24 mouse cellular contexts compared by ENCODE assay signal in genomic region chr8:91474731-91475279, GRCm38 (mm10).
DNase-seq lines count a peak whose midpoint lies in the region; ATAC-seq lines count a peak whose summit lies in the region.
"Had no signal": no experiment of that assay in that cellular context is flagged by ENCODE, and none has a peak within 500 bp of the region (broad histone marks: within the 10 kb centered on the region; RNA-seq: fewer than 3 reads in every experiment).

No protein-coding gene starts in this region.

- H3K36me3 ChIP-seq in midbrain, embryonic 11.5 days (ENCODE audit: control insufficient read depth, insufficient read depth, low read length): 0 out of 2 replicates have a peak, but pooled peaks cover 3% of the 10 kb centered on the region
- H3K36me3 ChIP-seq in midbrain, embryonic 14.5 days (ENCODE audit: control insufficient read depth, insufficient read depth, low read length): peaks cover 16% of the 10 kb centered on the region; the same call in 1 of the 2 replicates

- no peaks in the 10 kb centered on the region for H3K27me3 ChIP-seq in midbrain, embryonic 11.5 days (ENCODE audit: control insufficient read depth, insufficient read depth, low read length)
- H3K27me3 ChIP-seq in midbrain, embryonic 14.5 days (ENCODE audit: control insufficient read depth, insufficient read depth, low read length): no peaks in the 10 kb centered on the region
- H3K27me3 ChIP-seq: forebrain, embryonic 15.5 days; hindbrain, embryonic 13.5 days; kidney, embryonic 15.5 days; limb, embryonic 13.5 days; liver, embryonic 15.5 days; neural tube, embryonic 13.5 days had no signal

- H3K9me3 ChIP-seq in midbrain, embryonic 11.5 days (ENCODE audit: control insufficient read depth, low read length): no peaks in the 10 kb centered on the region
- no peaks in the 10 kb centered on the region for H3K9me3 ChIP-seq in midbrain, embryonic 14.5 days (ENCODE audit: control insufficient read depth, low read length)
- H3K9me3 ChIP-seq: embryonic facial prominence, embryonic 10.5 days; forebrain, embryonic 15.5 days; hindbrain, embryonic 13.5 days; kidney, embryonic 15.5 days; limb, embryonic 13.5 days; liver, embryonic 15.5 days; neural tube, embryonic 13.5 days had no signal

- no peak for ATAC-seq in midbrain, embryonic 11.5 days (ENCODE audit: low FRiP score)
- ATAC-seq in midbrain, embryonic 14.5 days (ENCODE audit: low FRiP score, low TSS enrichment): no peak
- ATAC-seq: forebrain, embryonic 15.5 days; midbrain, embryonic 16.5 days had no signal

- no peaks in the 10 kb centered on the region for H3K4me1 ChIP-seq in midbrain, embryonic 11.5 days (ENCODE audit: control insufficient read depth, insufficient read depth, low read length)
- H3K4me1 ChIP-seq in midbrain, embryonic 14.5 days (ENCODE audit: control insufficient read depth, insufficient read depth, low read length): no peaks in the 10 kb centered on the region
- H3K4me1 ChIP-seq: embryonic facial prominence, embryonic 10.5 days; forebrain, embryonic 15.5 days; hindbrain, embryonic 13.5 days; kidney, embryonic 15.5 days; liver, embryonic 15.5 days; neural tube, embryonic 13.5 days had no signal

- WGBS in midbrain, embryonic 11.5 days: 86% methylated on average over 6 of the region's 6 CpGs
- WGBS in midbrain, embryonic 14.5 days: 93% methylated on average over 6 of the region's 6 CpGs

- intact Hi-C loops in heart, postnatal 36 days (cut with DNase I): no loop called here

- H3K4me2 ChIP-seq in midbrain, embryonic 11.5 days: no peak overlapping the region
- no peak overlapping the region for H3K4me2 ChIP-seq in midbrain, embryonic 14.5 days (ENCODE audit: low read length)
- H3K4me2 ChIP-seq: forebrain, embryonic 15.5 days; hindbrain, embryonic 13.5 days; kidney, embryonic 15.5 days; limb, embryonic 13.5 days; liver, embryonic 15.5 days; neural tube, embryonic 13.5 days had no signal

- H3K27ac ChIP-seq in midbrain, embryonic 11.5 days (ENCODE audit: low read depth, low read length): no peak overlapping the region
- no peak overlapping the region for H3K27ac ChIP-seq in midbrain, embryonic 14.5 days (replicated peaks; ENCODE audit: low read depth, low read length)
- H3K27ac ChIP-seq: embryonic facial prominence, embryonic 10.5 days; forebrain, embryonic 15.5 days; hindbrain, embryonic 13.5 days; kidney, embryonic 15.5 days; limb, embryonic 13.5 days; liver, embryonic 15.5 days; neural tube, embryonic 13.5 days had no signal

- H3K4me3 ChIP-seq in midbrain, embryonic 11.5 days (ENCODE audit: low read depth, low read length): no peak overlapping the region
- H3K4me3 ChIP-seq in midbrain, embryonic 14.5 days (replicated peaks; ENCODE audit: low read depth, low read length): no peak overlapping the region
- H3K4me3 ChIP-seq: embryonic facial prominence, embryonic 10.5 days; forebrain, embryonic 15.5 days; hindbrain, embryonic 13.5 days; kidney, embryonic 15.5 days; limb, embryonic 13.5 days; liver, embryonic 15.5 days; myocyte; neural tube, embryonic 13.5 days had no signal

- H3K9ac ChIP-seq in midbrain, embryonic 11.5 days (ENCODE audit: low read length): no peak overlapping the region
- no peak overlapping the region for H3K9ac ChIP-seq in midbrain, embryonic 14.5 days (replicated peaks; ENCODE audit: low read length)
- H3K9ac ChIP-seq: forebrain, embryonic 15.5 days; hindbrain, embryonic 13.5 days; kidney, embryonic 15.5 days; limb, embryonic 13.5 days; liver, embryonic 15.5 days; neural tube, embryonic 13.5 days had no signal

- peak; percentile 85 for DNase-seq in heart, adult 11 months
- DNase-seq in heart, postnatal 36 days: no peak
- DNase-seq in layer of hippocampus, adult 11-12 months (ENCODE audit: low spot score): peak; percentile 17
- DNase-seq in layer of hippocampus, postnatal 25 days (ENCODE audit: extremely low spot score in 1 of 2, low spot score in 1 of 2): no peak
- peak; percentile 60 for DNase-seq in midbrain, embryonic 11.5 days (ENCODE audit: low spot score, missing footprints)
- DNase-seq in midbrain, embryonic 14.5 days: no peak
- DNase-seq in telencephalon, adult 2 months (ENCODE audit: low read depth, low spot score): peak; percentile 64
- DNase-seq: adrenal gland, postnatal 36 days; cerebellum, adult 11 months; cerebellum, postnatal 10 days; kidney, adult 11 months; kidney, postnatal 36 days; lung, postnatal 4 days; retina, postnatal 1 day; thymus, postnatal 25 days had no signal

Comparison
In these comparisons a context has a peak if more than half of its experiments do, and no peak if none do; other contexts are left out.
1. DNase-seq: peak in heart, adult 11 months (single experiment), layer of hippocampus, adult 11-12 months (single experiment), midbrain, embryonic 11.5 days (single experiment) and telencephalon, adult 2 months (single experiment); none in heart, postnatal 36 days (0 of 2), layer of hippocampus, postnatal 25 days (0 of 2) and midbrain, embryonic 14.5 days (single experiment).